Mouse (Mus musculus) stomach, embryonic 16.5 days (tissue): ENCODE measurements around the gene Rassf4. TPM values are rescaled to one million over a fixed set of nuclear protein-coding genes. Genes with fewer than 3 reads are reported as not detected.
A peak's percentile ranks its signal among the peaks of the same experiment; 100 is the strongest.

Experiments used
- ATAC-seq: fragments of 200-750 bp; cut with Nextera tagmentation; 2 replicates; pipeline ENCODE4 v1.8.0; 2017; ENCODE audit warnings: moderate number of reproducible peaks, moderate TSS enrichment; ENCODE audit not compliant: insufficient read depth, low FRiP score
- H3K27ac ChIP-seq: fragments of 300-500 bp; sonication (generic); 2 replicates; pipeline ENCODE4 v1.5.1; 2014; ENCODE audit warnings: low read length
- H3K27me3 ChIP-seq: fragments of 300-500 bp; sonication (generic); 2 replicates; pipeline ENCODE4 v1.6.1; 2014; ENCODE audit warnings: low read length, control low read depth, mixed read lengths; ENCODE audit not compliant: control insufficient read depth, insufficient read depth
- H3K36me3 ChIP-seq: fragments of 300-500 bp; sonication (generic); 2 replicates; pipeline ENCODE4 v1.6.1; 2014; ENCODE audit warnings: low read length; ENCODE audit not compliant: control insufficient read depth, insufficient read depth
- H3K4me1 ChIP-seq: fragments of 300-500 bp; sonication (generic); 2 replicates; pipeline ENCODE4 v1.6.1; 2014; ENCODE audit warnings: low read length, control low read depth, mixed read lengths; ENCODE audit not compliant: control insufficient read depth, insufficient read depth
- H3K4me2 ChIP-seq: fragments of 300-500 bp; sonication (generic); 2 replicates; pipeline ENCODE4 v1.6.1; 2014; ENCODE audit warnings: low read depth, low read length, mixed read lengths
- H3K4me3 ChIP-seq: fragments of 300-500 bp; sonication (generic); replicated peaks from 2 replicates; pipeline ENCODE4 v1.5.1; 2014; ENCODE audit warnings: mild to moderate bottlenecking, low read length
- H3K9ac ChIP-seq: fragments of 300-500 bp; sonication (generic); 2 replicates; pipeline ENCODE4 v1.6.1; 2014; ENCODE audit warnings: low read length
- H3K9me3 ChIP-seq: fragments of 300-500 bp; sonication (generic); replicated peaks from 2 replicates; pipeline ENCODE4 v1.6.1; 2016; ENCODE audit warnings: low read length, control low read depth; ENCODE audit not compliant: control insufficient read depth
- WGBS: fragments of 180-500 bp; shearing (Covaris S2); extraction: QIAGEN DNeasy Blood & Tissue Kit; methylation state at CpG from one replicate; pipeline ENCODE4 v1.1.7; 2014; 5-methylcytosine and 5-hydroxymethylcytosine counted together
- polyA plus RNA-seq: library from polyadenylated mRNA; unstranded; fragments of >200 nt; fragmentation: Nextera tagmentation; extraction: Ambion mirVana; gene quantifications from 2 replicates; pipeline ENCODE4 v1.2.1, GENCODE M21; 2015

The Rassf4 gene
- 8.8 and 10.3 TPM in 2 replicates for polyA plus RNA-seq

DNA sequence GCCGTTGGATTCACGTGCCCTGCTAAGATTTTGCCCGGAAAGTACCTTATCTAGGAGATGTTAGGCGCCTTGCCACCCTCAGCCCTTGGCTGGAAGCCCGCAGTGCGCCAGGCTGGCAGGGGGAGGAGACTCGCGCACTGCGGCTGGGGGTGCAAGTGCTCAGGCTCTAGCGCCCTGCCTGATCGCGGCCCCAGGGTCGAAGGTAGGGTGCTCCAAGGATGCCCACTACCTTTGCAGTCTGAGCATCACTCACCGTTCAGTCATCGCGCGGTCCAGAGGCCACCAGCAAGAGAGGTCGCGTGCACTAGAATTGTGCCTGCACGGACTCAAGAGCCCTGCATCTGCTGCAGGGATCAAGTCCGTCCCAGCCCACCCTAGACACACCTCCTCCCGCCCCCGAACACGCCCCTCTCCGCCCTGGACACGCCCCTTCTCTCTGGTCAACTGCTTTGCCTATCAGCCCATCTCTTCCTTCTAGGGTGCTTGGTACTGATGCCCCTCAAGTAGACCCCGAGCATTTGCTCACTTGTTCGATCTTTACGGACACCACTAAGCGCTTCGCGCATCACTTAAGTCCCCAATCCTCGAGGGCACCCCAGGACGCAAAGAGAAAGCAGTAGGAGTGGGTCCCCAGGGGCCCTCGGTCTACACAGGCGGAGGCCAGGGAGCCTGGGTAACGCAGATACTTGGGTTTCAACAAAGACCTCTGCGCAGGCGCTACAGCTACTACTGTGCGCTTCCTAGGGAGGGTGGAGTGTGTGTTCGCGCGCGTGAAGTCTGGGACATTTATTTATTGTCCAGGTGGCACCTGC lies at the start of gene Rassf4:
Gene Rassf4, minus strand, starts transcription at position 482 of the 812 bp plus-strand sequence.
- WGBS, result under 1% methylated on average over 44 of the region's 44 CpGs
- peak; percentile 94 for ATAC-seq
- H3K9ac ChIP-seq, result peak within 1 kb of the TSS; percentile 61

DNA sequence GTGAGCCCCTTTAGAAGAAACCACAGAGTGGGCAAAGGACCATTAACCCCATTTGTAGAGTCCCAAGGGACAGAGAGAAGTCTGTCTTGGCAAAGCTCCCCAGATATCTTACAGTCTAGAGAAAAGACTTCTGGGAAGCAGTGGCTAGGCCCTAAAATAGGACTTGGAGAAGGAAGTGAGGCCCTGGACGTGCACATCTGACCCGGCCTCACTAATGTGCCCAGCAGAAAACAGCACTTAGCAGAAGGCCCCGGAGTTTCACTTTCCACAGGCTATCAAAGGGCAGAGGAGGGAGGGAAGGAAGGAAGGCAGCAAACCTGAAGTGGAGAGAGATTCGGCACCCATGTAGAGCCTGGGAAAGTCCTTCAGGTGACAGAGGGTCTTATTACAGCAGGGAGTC lies 45.2 kb upstream of the Rassf4 start:
- H3K9ac ChIP-seq, result no peak overlapping the region
- no peaks in the 10 kb centered on the region for H3K27me3 ChIP-seq
- H3K27ac ChIP-seq, result no peak overlapping the region
- no peak for ATAC-seq
- H3K4me3 ChIP-seq, result no peak overlapping the region
- WGBS, result 54% methylated on average over 4 of the region's 4 CpGs
- no peaks in the 10 kb centered on the region; the same call in 1 of the 2 replicates for H3K4me1 ChIP-seq
- no peak overlapping the region for H3K4me2 ChIP-seq
- no peaks in the 10 kb centered on the region for H3K9me3 ChIP-seq
- H3K36me3 ChIP-seq, result no peaks in the 10 kb centered on the region

More for the DNA sequence above, at the start of gene Rassf4:
- H3K27me3 ChIP-seq, result no peaks in the 10 kb centered on the region
- H3K4me3 ChIP-seq, result peak within 1 kb of the TSS; percentile 48
- no peaks in the 10 kb centered on the region for H3K9me3 ChIP-seq
- H3K36me3 ChIP-seq, result no peaks in the 10 kb centered on the region
- H3K27ac ChIP-seq, result peak within 1 kb of the TSS; percentile 72
- H3K4me2 ChIP-seq, result peak within 1 kb of the TSS; percentile 96
- H3K4me1 ChIP-seq, result peaks cover 20% of the 10 kb centered on the region

DNA sequence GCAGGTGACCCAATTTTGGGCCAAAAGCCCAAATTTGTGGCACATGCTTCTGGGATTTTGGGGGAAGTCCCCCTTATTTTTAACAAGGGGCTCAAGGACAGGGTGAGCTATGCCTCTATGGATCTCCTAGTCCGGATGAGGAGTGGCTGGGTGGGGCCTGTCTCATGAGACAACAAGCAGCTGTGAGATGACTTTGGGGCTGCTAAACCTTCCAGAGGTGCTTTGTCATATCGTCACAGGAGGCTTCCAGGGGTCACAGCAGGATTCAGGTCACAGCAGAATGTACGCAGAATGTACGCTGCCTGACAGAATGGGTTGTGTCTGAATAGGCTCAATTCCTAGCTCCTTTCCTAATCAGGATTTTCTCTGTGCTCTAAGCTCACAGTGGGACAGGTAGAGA lies 44.6 kb upstream of the Rassf4 start:
- 67% methylated on average over 4 of the region's 4 CpGs for WGBS
- H3K9ac ChIP-seq, result no peak overlapping the region
- H3K27ac ChIP-seq, result no peak overlapping the region
- no peak overlapping the region for H3K4me2 ChIP-seq
- H3K9me3 ChIP-seq, result no peaks in the 10 kb centered on the region
- H3K27me3 ChIP-seq, result no peaks in the 10 kb centered on the region
- no peaks in the 10 kb centered on the region for H3K36me3 ChIP-seq
- no peak for ATAC-seq
- no peaks in the 10 kb centered on the region; the same call in 1 of the 2 replicates for H3K4me1 ChIP-seq
- H3K4me3 ChIP-seq, result no peak overlapping the region

DNA sequence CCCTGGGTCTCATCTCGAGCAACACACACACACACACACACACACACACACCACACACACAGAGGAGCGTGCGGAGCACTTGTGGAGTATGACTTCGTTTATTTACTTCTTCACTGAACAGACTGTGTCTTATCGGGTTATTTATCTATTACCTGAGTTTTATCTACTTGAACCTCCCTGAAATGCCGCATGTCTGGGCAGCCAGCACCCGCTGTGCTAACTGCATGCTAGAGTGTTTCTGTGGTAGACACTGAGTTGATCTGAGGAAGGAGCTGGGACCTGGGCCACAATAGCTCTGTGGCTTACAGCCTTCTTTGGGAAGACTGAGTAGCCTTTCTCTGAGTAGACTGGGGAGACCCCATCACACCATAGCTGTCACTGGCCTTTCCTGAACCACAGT lies 44.1 kb upstream of the Rassf4 start:
- no peaks in the 10 kb centered on the region for H3K9me3 ChIP-seq
- no peak for ATAC-seq
- H3K27ac ChIP-seq, result no peak overlapping the region
- WGBS, result 67% methylated on average over 7 of the region's 7 CpGs
- no peak overlapping the region for H3K9ac ChIP-seq
- H3K4me2 ChIP-seq, result no peak overlapping the region
- H3K36me3 ChIP-seq, result no peaks in the 10 kb centered on the region
- H3K27me3 ChIP-seq, result no peaks in the 10 kb centered on the region
- H3K4me3 ChIP-seq, result no peak overlapping the region
- no peaks in the 10 kb centered on the region; the same call in 1 of the 2 replicates for H3K4me1 ChIP-seq

DNA sequence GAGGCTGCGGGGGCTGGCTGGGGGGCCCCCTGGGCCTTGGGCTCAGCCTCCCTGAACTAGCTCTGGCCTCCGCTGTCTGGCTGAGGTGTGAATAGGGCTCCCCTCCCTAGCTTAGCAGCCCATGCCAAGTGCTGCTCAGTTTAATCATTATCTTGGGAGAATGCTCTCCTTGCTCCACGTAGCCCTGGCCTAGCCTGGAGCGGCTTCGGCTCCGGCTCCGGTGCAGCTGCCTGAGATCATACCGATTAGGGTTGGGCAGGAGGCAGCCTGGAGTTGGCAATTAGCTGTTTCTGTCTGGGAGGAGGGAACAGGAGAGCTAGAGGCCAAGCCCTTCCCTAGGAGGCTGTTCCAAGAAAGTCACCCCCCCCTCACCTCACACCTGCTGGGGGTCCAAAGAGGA lies 42.9 kb upstream of the Rassf4 start, which contains the start of gene Tmem72:
Gene Tmem72, minus strand, starts transcription at position 248 of the 400 bp plus-strand sequence.
- no peaks in the 10 kb centered on the region for H3K27me3 ChIP-seq
- H3K4me1 ChIP-seq, result no peaks in the 10 kb centered on the region; the same call in 1 of the 2 replicates
- no peaks in the 10 kb centered on the region for H3K36me3 ChIP-seq
- H3K9ac ChIP-seq, result no peak within 1 kb of the TSS
- H3K9me3 ChIP-seq, result no peaks in the 10 kb centered on the region
- no peak within 1 kb of the TSS for H3K27ac ChIP-seq
- WGBS, result 46% methylated on average over 8 of the region's 8 CpGs
- ATAC-seq, result no peak
- H3K4me3 ChIP-seq, result no peak within 1 kb of the TSS
- no peak within 1 kb of the TSS for H3K4me2 ChIP-seq

DNA sequence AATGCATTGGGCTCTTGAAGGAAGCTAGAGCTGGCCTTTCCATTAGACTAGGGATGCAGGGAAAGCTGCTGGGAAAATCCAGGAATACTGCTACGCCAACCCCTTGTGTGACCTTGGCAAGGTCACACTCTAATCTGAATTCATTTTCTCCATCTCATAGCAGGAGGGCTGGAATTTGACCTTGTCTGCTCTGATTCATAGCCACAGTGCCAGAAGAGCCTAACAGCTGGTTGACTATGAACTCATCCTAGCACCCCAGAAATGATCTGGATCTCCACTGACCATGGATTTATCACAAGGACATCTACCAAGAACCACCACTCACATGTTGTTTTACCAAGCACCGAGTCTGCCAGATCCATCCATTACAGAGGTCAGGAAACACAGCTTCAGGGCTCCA lies 41.4 kb upstream of the Rassf4 start:
- Histone ChIP-seq H3K36me3 (no peaks in the 10 kb centered on the region), H3K4me2 (no peak overlapping the region), H3K9me3 (no peaks in the 10 kb centered on the region), H3K9ac (no peak overlapping the region), H3K4me1 (no peaks in the 10 kb centered on the region; the same call in 1 of the 2 replicates), H3K27me3 (no peaks in the 10 kb centered on the region), H3K27ac (no peak overlapping the region), H3K4me3 (no peak overlapping the region)
- WGBS, result 69% methylated on average over 2 of the region's 2 CpGs
- no peak for ATAC-seq

DNA sequence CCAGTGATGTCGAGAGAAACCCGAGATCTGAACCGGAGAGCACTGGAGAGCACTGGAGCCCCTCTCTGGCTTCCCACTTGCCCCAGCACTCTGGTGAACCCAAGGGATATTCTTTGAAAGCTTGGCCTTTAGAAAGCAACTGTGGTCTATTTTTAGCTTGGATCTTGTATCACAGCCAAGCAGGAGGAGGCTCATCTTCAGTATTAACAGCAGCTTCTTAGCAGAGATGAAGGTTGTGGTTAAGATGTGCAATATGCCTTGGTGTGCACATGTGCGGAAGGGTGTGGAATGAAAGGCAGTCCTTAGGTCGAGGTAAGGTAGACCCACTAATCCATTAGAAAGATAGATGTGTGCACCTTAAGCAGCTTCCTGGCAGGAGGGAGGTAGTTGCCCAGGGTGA lies 40.8 kb upstream of the Rassf4 start:
- H3K4me3 ChIP-seq, result no peak overlapping the region
- no peaks in the 10 kb centered on the region for H3K27me3 ChIP-seq
- WGBS, result 72% methylated on average over 5 of the region's 5 CpGs
- H3K27ac ChIP-seq, result no peak overlapping the region
- no peaks in the 10 kb centered on the region for H3K9me3 ChIP-seq
- H3K4me1 ChIP-seq, result no peaks in the 10 kb centered on the region; the same call in 1 of the 2 replicates
- H3K36me3 ChIP-seq, result no peaks in the 10 kb centered on the region
- no peak overlapping the region for H3K4me2 ChIP-seq
- no peak overlapping the region for H3K9ac ChIP-seq
- no peak for ATAC-seq

DNA sequence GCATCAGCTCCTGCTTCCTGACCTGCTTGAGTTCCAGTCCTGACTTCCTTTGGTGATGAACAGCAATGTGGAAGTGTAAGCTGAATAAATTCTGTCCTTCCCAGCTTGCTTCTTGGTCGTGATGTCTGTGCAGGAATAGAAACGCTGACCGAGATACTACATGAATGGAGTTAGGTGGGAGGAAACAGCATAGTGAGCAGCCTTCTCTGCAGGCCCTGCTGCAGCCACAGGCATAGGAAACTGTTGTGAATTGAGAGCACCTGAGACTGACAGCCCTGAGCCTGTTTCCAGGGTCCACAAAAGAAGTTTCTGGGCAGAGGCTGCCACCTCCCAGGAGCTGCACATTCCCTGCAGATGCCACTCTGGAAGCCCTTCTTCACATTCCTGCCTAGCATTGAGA lies 40.2 kb upstream of the Rassf4 start:
- Histone ChIP-seq H3K4me3 (no peak overlapping the region), H3K9ac (no peak overlapping the region), H3K9me3 (no peaks in the 10 kb centered on the region), H3K27me3 (no peaks in the 10 kb centered on the region), H3K27ac (no peak overlapping the region), H3K4me1 (no peaks in the 10 kb centered on the region; the same call in 1 of the 2 replicates), H3K4me2 (no peak overlapping the region), H3K36me3 (no peaks in the 10 kb centered on the region)
- WGBS, result 84% methylated on average over 3 of the region's 3 CpGs
- ATAC-seq, result no peak

DNA sequence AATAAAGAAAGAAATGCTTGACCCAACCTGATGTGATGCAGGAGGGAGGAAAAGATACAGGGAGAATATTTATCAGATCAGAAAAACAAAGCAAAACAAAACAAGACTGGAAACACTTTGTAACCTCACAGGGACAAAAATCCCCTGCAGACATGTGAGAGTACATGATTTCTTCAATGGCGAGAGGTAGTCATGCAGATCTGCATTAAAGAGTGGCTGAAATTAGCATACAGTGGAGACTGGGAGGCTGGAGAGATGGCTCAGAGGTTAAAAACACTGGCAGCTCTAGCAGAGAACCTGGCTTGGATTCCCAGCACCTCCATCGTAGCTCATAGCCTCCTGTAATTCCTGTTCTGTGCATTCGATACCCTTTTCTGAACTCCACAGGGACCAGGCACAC lies 38.8 kb upstream of the Rassf4 start:
- H3K27ac ChIP-seq, result no peak overlapping the region
- no peak overlapping the region for H3K4me3 ChIP-seq
- 89% methylated on average over 3 of the region's 3 CpGs for WGBS
- H3K9me3 ChIP-seq, result no peaks in the 10 kb centered on the region
- no peak for ATAC-seq
- H3K27me3 ChIP-seq, result no peaks in the 10 kb centered on the region
- H3K4me2 ChIP-seq, result no peak overlapping the region
- H3K9ac ChIP-seq, result no peak overlapping the region
- no peaks in the 10 kb centered on the region for H3K36me3 ChIP-seq
- H3K4me1 ChIP-seq, result no peaks in the 10 kb centered on the region; the same call in 1 of the 2 replicates
